Mouse (Mus musculus) cerebellum, postnatal 4 days (tissue): ENCODE measurements at regions not wholly inside any gene's neighbourhood (a gene's known extent, or its start where the extent isn't known, plus 50 kb on each side); places are given as distances from the start of the nearest gene placed in this dataset.

Experiments used
- DNase-seq, 2 experiments: peaks; one replicate each; pipeline ENCODE4 v3.0.0; 2022; ENCODE audit warnings: low spot score in 2 of 2, mixed read lengths in 1 of 2

GRCm38 (mm10) chr19:54460426-54461170, 416.6 kb downstream of the Adra2a start:
- no peak for DNase-seq

- DNase-seq: no peak
Measured at GRCm38 (mm10) chr19:54462480-54462879, 418.5 kb downstream of the Adra2a start.

- DNase-seq: no peak
Measured at GRCm38 (mm10) chr19:54470034-54470433, 426.1 kb downstream of the Adra2a start.

DNA sequence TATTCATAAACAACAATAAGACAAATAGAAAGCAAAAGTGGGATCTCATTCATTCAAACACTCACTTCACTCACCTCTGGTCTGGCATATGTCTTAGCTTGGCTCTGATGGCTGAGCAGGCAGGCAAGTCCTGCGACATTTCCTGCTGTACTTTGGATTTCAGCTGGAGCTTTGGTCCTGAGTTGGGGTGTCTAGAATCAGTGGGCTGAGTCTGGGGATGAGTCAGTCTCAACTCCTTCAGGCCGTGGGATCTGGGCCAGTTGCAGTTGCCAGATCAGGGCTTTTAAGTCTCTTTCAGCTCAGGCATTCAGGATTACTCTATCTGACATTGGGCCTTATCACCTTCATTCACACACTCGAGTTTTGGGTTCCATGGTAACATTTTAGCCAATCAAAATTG, 454.1 kb downstream of the Adra2a start:
- no peak for DNase-seq

DNA sequence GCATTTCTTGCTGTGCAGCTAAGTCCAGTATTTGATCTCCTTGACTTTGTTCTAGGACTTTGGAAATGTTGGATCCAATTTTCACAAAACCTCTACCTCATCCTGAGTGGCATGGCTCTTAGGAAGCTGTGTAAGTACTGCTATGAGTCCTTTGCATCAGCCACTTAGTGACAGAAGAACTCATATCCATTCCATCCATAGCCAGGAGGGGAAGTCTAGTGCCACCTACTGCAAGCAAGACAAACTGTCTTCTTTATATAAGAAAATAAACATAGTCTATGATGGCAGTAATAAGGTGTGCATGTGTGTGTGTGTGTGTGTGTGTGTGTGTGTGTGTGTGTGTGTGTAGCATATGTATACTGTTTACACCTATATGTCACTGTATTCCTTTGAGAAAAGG, 489.9 kb downstream of the Adra2a start:
- no peak for DNase-seq

- no peak for DNase-seq
Measured at GRCm38 (mm10) chr19:54555351-54555750, 511.4 kb downstream of the Adra2a start.

DNA sequence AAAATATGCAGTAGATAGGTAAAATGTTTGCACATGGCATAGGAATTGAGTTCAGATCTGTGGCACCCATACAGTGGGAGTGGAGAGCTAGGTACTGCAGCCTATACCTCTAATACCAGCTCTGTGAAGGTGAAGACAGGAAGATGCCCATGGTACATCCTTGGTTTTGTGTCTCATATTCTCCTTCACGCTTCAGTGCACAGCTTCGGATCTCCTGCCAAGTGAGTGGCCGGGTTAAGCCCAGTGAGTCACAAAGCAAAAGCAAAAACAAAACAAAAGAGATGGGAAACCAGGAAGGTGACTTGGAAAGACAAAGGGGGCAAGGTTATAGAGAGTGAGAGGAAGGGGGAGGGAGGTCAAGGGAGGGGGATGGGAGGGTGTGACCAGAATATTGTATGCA, 514.0 kb downstream of the Adra2a start:
- peak in 1 of 2 experiments; percentile 13 for DNase-seq

DNA sequence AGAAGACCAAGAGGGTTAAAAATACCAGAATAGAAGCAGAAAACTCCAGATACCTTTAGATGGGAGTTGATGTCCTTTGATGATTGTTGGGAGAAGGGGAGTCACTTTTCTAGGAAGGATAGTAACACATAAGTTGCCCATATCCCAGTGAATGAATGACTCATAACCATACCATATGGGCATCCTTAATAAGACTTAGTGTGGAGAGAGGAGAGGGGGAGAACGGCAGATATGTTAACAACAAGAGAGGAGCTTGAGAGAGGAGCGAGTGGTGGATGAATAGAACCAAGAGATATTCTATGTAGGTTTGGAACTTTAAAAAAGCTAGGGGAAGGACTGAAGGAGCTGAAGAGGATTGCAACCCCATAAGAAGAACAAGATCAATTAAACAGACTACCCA, 539.6 kb downstream of the Adra2a start:
- DNase-seq: no peak

DNA sequence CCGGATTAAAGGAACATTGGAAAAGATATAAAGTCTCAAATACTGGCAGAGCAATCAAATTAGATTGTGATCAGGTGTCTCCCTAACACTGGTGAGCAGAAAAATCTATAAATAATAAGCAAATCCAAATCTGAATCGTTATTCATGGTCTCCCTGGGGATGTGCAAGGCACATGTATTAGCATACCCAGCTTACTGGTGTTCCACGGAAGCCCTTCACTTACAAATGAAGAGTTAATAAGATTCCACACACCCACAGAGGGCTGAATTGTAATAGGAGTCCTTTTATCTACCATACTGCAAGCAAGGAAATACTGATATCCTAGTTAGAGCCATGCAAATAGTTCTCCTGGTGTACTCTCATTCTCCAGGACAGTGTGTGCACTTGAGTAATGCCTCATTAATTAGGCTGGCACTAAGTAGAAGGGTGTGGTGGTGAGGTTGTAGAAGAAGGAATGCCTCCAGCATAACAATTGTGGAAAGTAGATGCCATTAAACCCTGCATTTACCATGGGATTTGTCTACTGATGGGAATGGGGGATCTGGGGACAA, 540.8 kb downstream of the Adra2a start:
- DNase-seq: no peak

GRCm38 (mm10) chr19:54585326-54585725, 541.4 kb downstream of the Adra2a start:
- no peak for DNase-seq

GRCm38 (mm10) chr19:54603345-54603744, 523.7 kb downstream of the Gpam start:
- DNase-seq: no peak

GRCm38 (mm10) chr19:54605346-54605745, 521.7 kb downstream of the Gpam start:
- no peak for DNase-seq

- no peak for DNase-seq
Measured at GRCm38 (mm10) chr19:54616924-54617323, 510.1 kb downstream of the Gpam start.
